Comparison of ENCODE assay signal across 21 mouse cellular contexts in genomic region chr7:18986503-18986902, GRCm38 (mm10). TPM values are rescaled to one million over a fixed set of nuclear protein-coding genes. Genes with fewer than 3 reads are reported as not detected.
"Had no signal": no experiment of that assay in that cellular context is flagged by ENCODE, and none has a peak within 500 bp of the region (broad histone marks: within the 10 kb centered on the region; RNA-seq: fewer than 3 reads in every experiment).

No protein-coding gene starts in this region.

- H3K4me2 ChIP-seq: limb, embryonic 12.5 days; midbrain, embryonic 11.5 days; midbrain, embryonic 15.5 days; neural tube, embryonic 12.5 days had no signal

- H3K36me3 ChIP-seq: limb, embryonic 12.5 days; midbrain, embryonic 15.5 days; neural tube, embryonic 12.5 days had no signal

- H3K27ac ChIP-seq: kidney, postnatal 0 days; limb, embryonic 12.5 days; liver, embryonic 14.5 days; midbrain, embryonic 15.5 days; neural tube, embryonic 12.5 days had no signal

- ATAC-seq: lung, postnatal 0 days; midbrain, embryonic 15.5 days had no signal

- H3K4me3 ChIP-seq: limb, embryonic 12.5 days; midbrain, embryonic 15.5 days; neural tube, embryonic 12.5 days had no signal

- H3K9ac ChIP-seq: limb, embryonic 12.5 days; liver, embryonic 14.5 days; midbrain, embryonic 15.5 days; neural tube, embryonic 12.5 days had no signal

- DNase-seq: kidney, postnatal 36 days; layer of hippocampus, adult 9-11 months; lung, adult 2 months; lung, postnatal 36 days; right cerebral cortex, postnatal 4 days; thymus, adult 18-20 months; thymus, postnatal 14 days had no signal

- H3K9me3 ChIP-seq: limb, embryonic 12.5 days; midbrain, embryonic 15.5 days; neural tube, embryonic 12.5 days had no signal

- H3K27me3 ChIP-seq: midbrain, embryonic 15.5 days had no signal

RNA-seq across cellular contexts. Expression of gene Nanos2, which starts 0.7 kb away (rescaled TPM):
- total RNA-seq: liver, adult 2 months; megakaryocyte, adult 5-6 weeks; monocyte, adult 5-6 weeks; neutrophil, adult 5-6 weeks had no signal
- polyA plus RNA-seq: limb, embryonic 12.5 days; liver, adult 2 months; liver, embryonic 14.5 days; lung, postnatal 0 days; stomach, embryonic 14.5 days had no signal

RNA-seq across cellular contexts. Expression of gene Mypop, which starts 4.5 kb away (rescaled TPM):
- total RNA-seq: monocyte, adult 5-6 weeks had no signal

RNA-seq across cellular contexts. Expression of gene Foxa3, which starts 36.8 kb away (rescaled TPM):
- total RNA-seq: layer of hippocampus, adult 18-20 months; left cerebral cortex, postnatal 36 days; megakaryocyte, adult 5-6 weeks; monocyte, adult 5-6 weeks; neutrophil, adult 5-6 weeks had no signal
- polyA plus RNA-seq: midbrain, embryonic 11.5 days; midbrain, embryonic 15.5 days had no signal
